Mouse (Mus musculus): ENCODE results near the gene Rnf10. TPM values are rescaled to one million over a fixed set of nuclear protein-coding genes. Genes with fewer than 3 reads are reported as not detected.

Rnf10 gene
- polyA plus RNA-seq, 1 experiment: 180 TPM

DNA sequence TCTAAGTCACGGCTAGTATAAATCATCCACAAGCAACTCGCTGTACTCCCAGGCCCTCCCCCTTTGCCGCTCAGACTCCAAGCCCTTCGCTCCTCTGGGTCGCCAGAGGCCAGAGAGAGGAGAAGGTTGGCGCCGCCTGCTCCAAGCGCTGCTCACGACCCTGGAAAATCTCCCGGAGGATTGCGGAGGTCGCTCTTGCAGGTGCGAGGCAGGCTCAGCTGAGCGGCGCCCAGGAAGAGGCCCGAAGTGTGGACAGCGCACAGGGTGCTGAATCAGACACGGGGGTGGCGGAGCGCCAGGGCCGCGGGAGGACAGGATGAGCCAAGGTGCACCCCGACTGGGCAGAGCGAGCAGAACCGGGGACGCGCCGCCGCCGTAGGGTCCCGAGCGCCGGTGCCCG lies 79.5 kb downstream of the Rnf10 start:
- peak overlapping the region; percentile 88 for H3K9ac ChIP-seq (ENCODE audit: low read depth, poor library complexity, severe bottlenecking)
- no peaks in the 10 kb centered on the region for H3K4me1 ChIP-seq (ENCODE audit: control insufficient read depth, insufficient read depth, low read length)
- TF ChIP-seq POLR2A (IDR thresholded peaks at IDR 0.05; ENCODE audit: insufficient read depth, low read length) (no peak), EP300 (IDR thresholded peaks at IDR 0.05; ENCODE audit: insufficient read depth, low read depth, low read length) (no peak)
- peaks cover 2% of the 10 kb centered on the region for H3K27me3 ChIP-seq (ENCODE audit: control insufficient read depth, insufficient read depth, low read length, poor library complexity, severe bottlenecking)
- H3K27ac ChIP-seq (ENCODE audit: insufficient read depth, low read length): no peak overlapping the region
- H3K4me3 ChIP-seq (ENCODE audit: low read depth, low read length): peak overlapping the region; percentile 48
- H3K9me3 ChIP-seq (replicated peaks; ENCODE audit: control insufficient read depth, insufficient read depth, low read length, poor library complexity, severe bottlenecking): no peaks in the 10 kb centered on the region
- no peaks in the 10 kb centered on the region for H3K36me3 ChIP-seq (ENCODE audit: control insufficient read depth, insufficient read depth, low read length, poor library complexity, severe bottlenecking)

GRCm38 (mm10) chr5:115192828-115193195 lies 79.9 kb downstream of the Rnf10 start:
- H3K9ac ChIP-seq (ENCODE audit: low read depth, poor library complexity, severe bottlenecking): no peak overlapping the region
- H3K27me3 ChIP-seq (ENCODE audit: control insufficient read depth, insufficient read depth, low read length, poor library complexity, severe bottlenecking): peaks cover 2% of the 10 kb centered on the region
- no peaks in the 10 kb centered on the region for H3K4me1 ChIP-seq (ENCODE audit: control insufficient read depth, insufficient read depth, low read length)
- H3K27ac ChIP-seq (ENCODE audit: insufficient read depth, low read length): no peak overlapping the region
- no peaks in the 10 kb centered on the region for H3K36me3 ChIP-seq (ENCODE audit: control insufficient read depth, insufficient read depth, low read length, poor library complexity, severe bottlenecking)
- TF ChIP-seq EP300 (IDR thresholded peaks at IDR 0.05; ENCODE audit: insufficient read depth, low read depth, low read length): no peak
- TF ChIP-seq CTCF (IDR thresholded peaks at IDR 0.05; ENCODE audit: low read depth, low read length): no peak
- TF ChIP-seq POLR2A (IDR thresholded peaks at IDR 0.05; ENCODE audit: insufficient read depth, low read length): no peak
- peak overlapping the region; percentile 48 for H3K4me3 ChIP-seq (ENCODE audit: low read depth, low read length)
- H3K9me3 ChIP-seq (replicated peaks; ENCODE audit: control insufficient read depth, insufficient read depth, low read length, poor library complexity, severe bottlenecking): no peaks in the 10 kb centered on the region

DNA sequence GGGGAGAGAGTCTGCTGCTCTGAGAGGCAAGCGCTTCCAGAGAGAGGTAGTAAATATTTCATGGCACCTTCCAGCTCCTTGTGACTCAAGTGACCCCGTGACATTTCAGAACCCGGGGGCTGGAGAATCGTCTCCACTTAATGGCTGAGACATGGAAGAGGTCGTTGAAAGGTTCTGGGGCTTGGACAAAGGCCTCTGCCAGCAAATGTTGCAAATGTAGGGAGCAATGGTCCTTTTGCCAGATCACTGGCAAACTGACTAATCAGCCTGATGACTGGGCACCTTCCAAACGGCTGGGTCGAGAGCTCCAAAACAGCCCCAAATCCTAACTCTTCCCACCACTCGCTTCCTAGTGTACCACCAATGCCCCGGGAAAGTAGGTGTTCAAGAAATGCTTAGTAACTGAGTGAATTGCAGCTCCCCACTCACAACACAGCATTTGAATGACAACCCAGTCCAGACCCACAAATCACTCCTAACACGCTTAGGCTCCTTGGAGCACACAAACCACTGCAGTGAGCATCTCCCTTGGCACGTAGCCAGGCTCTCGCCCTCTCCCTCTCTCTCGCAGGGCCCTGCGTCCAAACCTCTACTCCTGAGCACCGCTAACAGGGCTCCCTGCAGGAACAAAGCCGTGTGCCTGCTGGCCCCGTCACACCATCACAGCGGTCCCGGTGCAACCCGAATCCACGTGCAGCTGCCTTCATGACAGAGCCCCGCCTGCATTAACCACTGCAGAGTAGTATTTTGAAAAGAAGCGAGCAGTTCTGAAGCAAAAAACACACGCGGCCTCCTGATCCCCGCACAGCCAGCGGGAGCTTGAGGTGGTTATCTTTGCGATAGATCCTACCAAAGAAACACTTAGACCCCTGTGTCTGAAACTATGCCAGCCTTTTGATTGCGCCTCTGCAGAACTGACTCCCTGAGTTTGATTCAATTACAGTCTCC lies 80.5 kb downstream of the Rnf10 start:
- Histone ChIP-seq H3K27ac (ENCODE audit: insufficient read depth, low read length) (no peak overlapping the region), H3K27me3 (ENCODE audit: control insufficient read depth, insufficient read depth, low read length, poor library complexity, severe bottlenecking) (peaks cover 2% of the 10 kb centered on the region), H3K36me3 (ENCODE audit: control insufficient read depth, insufficient read depth, low read length, poor library complexity, severe bottlenecking) (no peaks in the 10 kb centered on the region), H3K9me3 (replicated peaks; ENCODE audit: control insufficient read depth, insufficient read depth, low read length, poor library complexity, severe bottlenecking) (no peaks in the 10 kb centered on the region), H3K9ac (ENCODE audit: low read depth, poor library complexity, severe bottlenecking) (no peak overlapping the region), H3K4me1 (ENCODE audit: control insufficient read depth, insufficient read depth, low read length) (no peaks in the 10 kb centered on the region), H3K4me3 (ENCODE audit: low read depth, low read length) (no peak overlapping the region)
- TF ChIP-seq EP300 (IDR thresholded peaks at IDR 0.05; ENCODE audit: insufficient read depth, low read depth, low read length) (no peak), POLR2A (IDR thresholded peaks at IDR 0.05; ENCODE audit: insufficient read depth, low read length) (no peak), CTCF (IDR thresholded peaks at IDR 0.05; ENCODE audit: low read depth, low read length) (no peak)

Other genes starting within 250 kb of the Rnf10 start
- not detected in 2 replicates for gene Gm10401, start 174.6 kb downstream of the Rnf10 start, polyA plus RNA-seq (2011; ENCODE audit: insufficient read depth, insufficient read length, low read depth, missing spikeins)
- 44.8 and 52.1 TPM in 2 replicates for gene Acads, start 153.6 kb downstream of the Rnf10 start, polyA plus RNA-seq (2011; ENCODE audit: insufficient read depth, insufficient read length, low read depth, missing spikeins)
- 35.5 and 36.9 TPM in 2 replicates for gene Unc119b, start 137.9 kb downstream of the Rnf10 start, polyA plus RNA-seq (2011; ENCODE audit: insufficient read depth, insufficient read length, low read depth, missing spikeins)
- gene Mlec, start 114.7 kb downstream of the Rnf10 start, polyA plus RNA-seq (2011; ENCODE audit: insufficient read depth, insufficient read length, low read depth, missing spikeins): 137 and 139 TPM in 2 replicates
- 8.1 and 11.4 TPM in 2 replicates for gene Cabp1, start 78.5 kb downstream of the Rnf10 start, polyA plus RNA-seq (2011; ENCODE audit: insufficient read depth, insufficient read length, low read depth, missing spikeins)
- gene Pop5, start 37.1 kb downstream of the Rnf10 start, polyA plus RNA-seq (2011; ENCODE audit: insufficient read depth, insufficient read length, low read depth, missing spikeins): 76.1 and 79.9 TPM in 2 replicates
- gene Coq5, start 6.8 kb upstream of the Rnf10 start, polyA plus RNA-seq (2011; ENCODE audit: insufficient read depth, insufficient read length, low read depth, missing spikeins): 28.3 and 35.9 TPM in 2 replicates
- 556 and 609 TPM in 2 replicates for gene Dynll1, start 28.1 kb upstream of the Rnf10 start, polyA plus RNA-seq (2011; ENCODE audit: insufficient read depth, insufficient read length, low read depth, missing spikeins)
- 107 and 111 TPM in 2 replicates for gene Srsf9, start 54.3 kb upstream of the Rnf10 start, polyA plus RNA-seq (2011; ENCODE audit: insufficient read depth, insufficient read length, low read depth, missing spikeins)
- 12.9 and 17.3 TPM in 2 replicates for gene Gatc, start 68.3 kb upstream of the Rnf10 start, polyA plus RNA-seq (2011; ENCODE audit: insufficient read depth, insufficient read length, low read depth, missing spikeins)
- 21.6 and 22.9 TPM in 2 replicates for gene Triap1, start 68.3 kb upstream of the Rnf10 start, polyA plus RNA-seq (2011; ENCODE audit: insufficient read depth, insufficient read length, low read depth, missing spikeins)
- 319 and 337 TPM in 2 replicates for gene Cox6a1, start 76.1 kb upstream of the Rnf10 start, polyA plus RNA-seq (2011; ENCODE audit: insufficient read depth, insufficient read length, low read depth, missing spikeins)
- 48.7 and 49.2 TPM in 2 replicates for gene Msi1, start 156.7 kb upstream of the Rnf10 start, polyA plus RNA-seq (2011; ENCODE audit: insufficient read depth, insufficient read length, low read depth, missing spikeins)
- 55.4 and 63.2 TPM in 2 replicates for gene Pla2g1b, start 193.4 kb upstream of the Rnf10 start, polyA plus RNA-seq (2011; ENCODE audit: insufficient read depth, insufficient read length, low read depth, missing spikeins)
- gene Sirt4, start 211.8 kb upstream of the Rnf10 start, polyA plus RNA-seq (2011; ENCODE audit: insufficient read depth, insufficient read length, low read depth, missing spikeins): 22.2 and 28.3 TPM in 2 replicates
- gene Pxn, start 233.8 kb upstream of the Rnf10 start, polyA plus RNA-seq (2011; ENCODE audit: insufficient read depth, insufficient read length, low read depth, missing spikeins): 35.1 and 38.1 TPM in 2 replicates